Mouse (Mus musculus) c-Kit-negative CD71-positive TER-119-positive erythroid progenitor cells, embryonic 14.5 days (primary cell): ENCODE data around the gene Ptpn22.

Experiments used
- DNase-seq: peaks from one replicate; pipeline ENCODE4 v3.0.0-alpha.2; 2013; ENCODE audit warnings: low read depth, low spot score

Gene Ptpn22

GRCm38 (mm10) chr3:103925302-103925701 lies 65.7 kb downstream of the Ptpn22 start:
- no peak for DNase-seq

GRCm38 (mm10) chr3:103927511-103927910 lies 67.9 kb downstream of the Ptpn22 start:
- no peak for DNase-seq

- DNase-seq, result no peak
Observed at GRCm38 (mm10) chr3:103944794-103945562, 85.4 kb downstream of the Ptpn22 start.

GRCm38 (mm10) chr3:103948666-103949065 lies 89.1 kb downstream of the Ptpn22 start:
- DNase-seq, result no peak

- no peak for DNase-seq
Observed at GRCm38 (mm10) chr3:103960622-103961021, 101.0 kb downstream of the Ptpn22 start.
